Mouse (Mus musculus) CD4-positive, CD25-positive, alpha-beta regulatory T cell, adult 4 months (primary cell): ENCODE measurements around the gene Prim2. TPM values are rescaled to one million over a fixed set of nuclear protein-coding genes. Genes with fewer than 3 reads are reported as not detected.

ENCODE experiments used
- ATAC-seq: one replicate; pipeline ENCODE4 v1.8.0; 2017
- polyA plus RNA-seq, 2 experiments: library from polyadenylated mRNA; unstranded; fragments of 100-300 nt; shearing (Covaris generic); gene quantifications; one replicate each; pipeline ENCODE4 v1.2.1; 2017

Gene Prim2
- polyA plus RNA-seq, 2 experiments from 2014 or later = 19.8 to 23.3 TPM

DNA sequence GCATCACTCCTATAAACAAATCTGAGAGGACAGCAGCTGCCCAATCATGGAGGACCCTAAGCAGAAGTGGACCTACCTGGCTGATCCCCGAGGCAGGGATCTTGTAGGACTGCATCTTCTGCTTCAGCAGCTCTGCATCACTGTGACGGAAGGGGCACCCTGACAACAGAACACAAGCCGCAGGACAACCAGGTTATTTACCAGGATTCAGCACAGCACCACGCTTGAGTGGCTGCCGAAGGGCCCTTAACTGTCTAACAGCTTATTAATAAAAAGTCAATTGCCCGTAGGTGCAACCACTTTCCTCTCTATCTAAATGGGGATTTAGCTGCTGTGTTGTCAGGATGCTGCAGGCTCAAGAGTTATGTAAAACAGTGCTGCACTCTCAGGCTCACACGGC is 189.2 kb downstream of the Prim2 start:
- no peak for ATAC-seq

DNA sequence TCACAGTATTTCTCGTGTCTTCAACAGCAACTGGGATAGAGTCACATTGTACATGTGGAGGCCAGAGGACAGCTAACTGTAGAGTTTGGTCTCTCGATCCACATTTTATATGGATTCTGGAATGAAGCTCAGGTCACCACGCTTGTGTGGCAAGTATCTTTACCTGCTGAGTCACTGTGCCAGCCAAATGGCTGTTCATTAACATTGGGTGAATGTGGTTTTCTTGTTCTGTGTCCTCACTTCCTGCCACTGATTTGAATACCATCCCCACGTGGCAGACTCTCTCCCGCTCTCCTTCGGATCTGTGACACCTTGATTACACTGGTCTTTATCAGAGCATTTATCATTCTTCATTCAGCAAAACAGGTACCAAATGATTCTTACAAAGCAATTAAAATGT is 198.5 kb downstream of the Prim2 start:
- no peak for ATAC-seq

DNA sequence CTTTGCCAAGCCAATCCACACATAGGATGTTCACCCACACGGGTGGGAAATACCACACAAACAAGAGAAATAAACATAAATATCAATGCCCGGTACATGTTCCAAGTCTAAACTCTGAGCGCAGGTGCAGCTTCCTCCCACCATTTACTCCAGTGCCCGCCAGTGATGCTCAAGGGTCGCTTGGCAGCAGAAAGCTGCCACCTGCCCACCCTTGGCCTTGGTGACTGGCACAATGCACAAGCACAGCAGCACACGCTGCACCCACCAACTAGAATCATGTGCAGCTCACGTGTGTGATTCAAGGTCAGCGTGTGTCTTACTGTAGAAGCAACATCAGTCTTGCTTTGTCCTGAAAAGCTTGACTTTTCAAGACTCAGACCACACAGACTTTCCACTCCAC is 199.4 kb downstream of the Prim2 start:
- ATAC-seq = no peak

DNA sequence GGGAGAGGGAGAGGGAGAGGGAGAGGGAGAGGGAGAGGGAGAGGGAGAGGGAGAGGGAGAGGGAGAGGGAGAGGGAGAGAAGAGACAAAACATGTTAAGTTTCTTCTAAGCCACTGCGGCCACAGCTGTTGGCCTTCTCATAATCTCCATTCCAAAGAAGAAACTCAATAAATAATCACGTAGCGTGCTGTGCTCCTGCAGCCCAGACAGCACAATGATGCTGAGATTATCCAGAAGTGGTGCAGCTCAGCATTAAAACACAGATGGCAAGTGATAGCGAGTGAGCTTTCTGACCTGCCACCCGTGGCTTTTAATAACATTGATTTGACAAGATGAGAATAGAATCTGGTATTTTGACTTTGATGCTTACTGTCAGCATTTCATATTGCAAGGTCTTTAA is 205.4 kb downstream of the Prim2 start:
- no peak for ATAC-seq

GRCm38 (mm10) chr1:33460703-33461102 is 208.9 kb downstream of the Prim2 start:
- no peak for ATAC-seq

DNA sequence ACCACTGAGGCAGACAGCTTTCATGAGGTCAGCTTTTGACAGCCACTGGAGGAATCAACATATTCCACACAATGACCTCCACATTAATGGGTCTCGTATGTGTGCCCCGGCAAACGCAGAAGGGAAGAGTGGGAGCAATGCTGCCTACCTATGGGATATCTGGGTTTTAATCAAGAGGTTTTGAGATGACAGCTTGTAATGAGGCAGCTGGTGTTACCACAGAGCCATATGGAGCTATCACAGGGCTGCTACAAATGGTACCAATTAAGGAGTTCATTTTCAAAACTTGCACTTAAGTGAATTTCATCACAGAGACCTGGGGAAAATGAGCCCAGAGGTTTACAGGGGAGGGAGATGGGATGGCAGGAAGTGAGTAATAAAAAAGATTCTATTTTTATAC is 209.3 kb downstream of the Prim2 start:
- ATAC-seq = no peak

GRCm38 (mm10) chr1:33458950-33459349 is 210.6 kb downstream of the Prim2 start:
- ATAC-seq = no peak

DNA sequence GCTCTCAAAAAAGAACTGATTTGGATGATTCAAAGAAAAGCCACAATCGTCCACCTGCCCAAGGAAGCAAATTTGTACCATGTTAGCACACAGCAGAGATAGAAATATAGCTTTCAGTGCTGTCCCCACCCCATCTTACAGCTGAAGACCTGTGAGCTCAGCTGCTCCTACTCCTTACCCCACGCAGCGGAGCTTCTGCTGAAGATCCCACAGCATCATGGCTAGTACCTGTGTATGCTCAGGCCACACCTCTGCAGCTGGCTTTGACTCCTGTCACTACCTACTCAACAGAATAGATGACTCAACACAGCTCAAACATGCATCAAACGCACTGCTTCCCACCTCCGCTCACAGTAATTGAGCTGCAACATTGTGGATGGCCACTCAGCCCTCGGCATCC is 215.3 kb downstream of the Prim2 start:
- no peak for ATAC-seq

- no peak for ATAC-seq
These were observed 216.3 kb downstream of the Prim2 start for GRCm38 (mm10) chr1:33453299-33453698.

DNA sequence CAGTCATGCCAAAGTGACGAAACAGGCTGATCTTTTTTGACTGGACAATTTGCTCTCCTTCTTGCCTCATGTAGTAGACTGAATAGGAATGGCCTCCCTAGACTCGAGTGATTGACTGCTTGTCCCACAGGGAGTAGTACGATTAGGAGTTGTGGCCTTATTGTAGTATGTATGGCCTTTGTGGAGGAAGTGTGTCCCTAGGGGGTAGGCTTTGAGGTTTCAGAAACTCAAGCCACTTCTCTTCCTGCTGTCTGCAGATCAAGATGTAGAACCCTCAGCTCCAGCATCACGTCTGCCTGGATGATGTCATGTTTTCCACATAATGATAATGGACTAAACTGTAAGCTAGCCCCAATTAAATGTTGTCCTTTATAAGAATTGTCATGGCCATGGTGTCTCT is 222.4 kb downstream of the Prim2 start:
- no peak for ATAC-seq

DNA sequence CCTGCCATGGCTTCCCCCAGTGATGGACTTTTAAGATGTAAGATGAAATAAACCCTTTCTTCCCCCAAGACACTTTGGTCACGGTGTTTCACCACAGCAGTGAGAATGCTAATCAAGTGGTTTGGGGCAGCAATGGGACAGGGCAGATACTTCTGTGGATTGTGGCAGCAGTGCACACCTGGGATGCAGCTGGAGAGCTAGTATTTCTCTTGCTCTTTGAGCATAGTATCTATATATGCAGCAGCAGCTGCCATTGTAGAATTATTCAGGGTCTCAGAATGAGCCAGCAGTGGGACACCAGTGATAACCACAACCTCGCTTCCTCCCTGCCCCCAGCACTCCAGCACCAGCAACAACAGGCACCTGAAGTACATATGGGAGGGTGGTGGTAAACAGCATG is 233.4 kb downstream of the Prim2 start:
- no peak for ATAC-seq

Other genes starting within 250 kb of the Prim2 start
- 1 to 10 TPM; 8.0 to 9.7 TPM for gene Rab23, start 50.1 kb upstream of the Prim2 start, polyA plus RNA-seq
- 1 to 10 TPM in 1 of 2 experiments, under 1 TPM in 1; 0.91 to 2.3 TPM for gene Bag2, start 88.0 kb upstream of the Prim2 start, polyA plus RNA-seq
- 10 to 100 TPM; 10.9 to 12.1 TPM for gene Zfp451, start 144.8 kb upstream of the Prim2 start, polyA plus RNA-seq
- gene Bend6, start 238.0 kb upstream of the Prim2 start, polyA plus RNA-seq = 1 to 10 TPM; 5.6 to 5.7 TPM
- 10 to 100 TPM; 22.1 to 29.0 TPM for gene Dst, start 238.4 kb upstream of the Prim2 start, polyA plus RNA-seq